Mouse (Mus musculus) MEL (cell line): ENCODE measurements around the gene Gosr1.

Experiments used
- CTCF ChIP-seq, 3 experiments: IDR thresholded peaks in 2 of 3; conservative IDR thresholded peaks in 1 of 3; 2 replicates each; pipeline ENCODE4 v1.5.1; 2011 to 2012; ENCODE audit warnings: low read length in 3 of 3, low read depth in 2 of 3, mild to moderate bottlenecking in 2 of 3, improper control_type of control experiment in 1 of 3, inconsistent platforms in 1 of 3, mixed read lengths in 1 of 3, moderate library complexity in 1 of 3; ENCODE audit not compliant: control insufficient read depth in 1 of 3, insufficient read depth in 1 of 3, poor library complexity in 1 of 3, severe bottlenecking in 1 of 3
- ETS1 ChIP-seq: IDR thresholded peaks from 2 replicates; pipeline ENCODE4 v1.6.1; 2012; ENCODE audit warnings: low read depth, mild to moderate bottlenecking, inconsistent platforms, low read length, improper control_type of control experiment, moderate library complexity
- GATA1 ChIP-seq: IDR thresholded peaks from 2 replicates; pipeline ENCODE4 v1.6.1; 2011; ENCODE audit warnings: low read depth, low read length, improper control_type of control experiment
- KAT2A ChIP-seq: conservative IDR thresholded peaks from 2 replicates; pipeline ENCODE4 v1.6.1; 2012; ENCODE audit warnings: low read depth, low read length, improper control_type of control experiment, inconsistent platforms
- MAFK ChIP-seq: IDR thresholded peaks from 2 replicates; pipeline ENCODE4 v1.6.1; 2011; ENCODE audit warnings: low read depth, mild to moderate bottlenecking, low read length, improper control_type of control experiment, borderline replicate concordance
- POLR2A ChIP-seq, 2 experiments: IDR thresholded peaks; 2 replicates each; pipeline ENCODE4 v1.6.1; 2011 to 2012; ENCODE audit warnings: low read length in 2 of 2, mild to moderate bottlenecking in 2 of 2, control low read depth in 1 of 2, improper control_type of control experiment in 1 of 2, low read depth in 1 of 2, moderate library complexity in 1 of 2; ENCODE audit not compliant: control insufficient read depth in 1 of 2, insufficient read depth in 1 of 2, poor library complexity in 1 of 2
- TBP ChIP-seq: IDR thresholded peaks from 2 replicates; pipeline ENCODE4 v1.8.0; 2011; ENCODE audit warnings: low read depth, low read length, improper control_type of control experiment

DNA sequence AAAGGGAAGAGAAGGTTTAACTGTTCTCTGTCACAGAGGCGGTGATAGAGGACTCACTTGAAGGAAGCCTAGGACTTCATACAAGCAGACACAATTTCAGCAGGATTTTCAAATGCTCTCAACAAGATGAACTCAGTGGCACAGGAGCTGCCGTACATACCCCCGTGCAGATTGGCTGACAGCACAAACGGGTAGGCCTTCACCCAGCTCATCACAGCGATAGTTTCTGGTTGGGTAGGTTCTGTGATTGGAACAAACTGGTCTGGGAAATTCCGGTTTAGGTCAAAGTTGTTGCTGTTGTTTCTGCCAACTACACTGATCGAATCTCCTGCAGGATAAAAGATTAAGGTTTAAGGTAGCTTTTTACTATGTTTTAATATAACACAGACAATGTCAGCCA is 45.2 kb upstream of the Gosr1 start:
- no peak for TF ChIP-seq CTCF (IDR thresholded peaks at IDR 0.05 in 2 of 3, conservative IDR thresholded peaks at IDR 0.05 in 1 of 3; ENCODE audit: control insufficient read depth in 1 of 3, insufficient read depth in 1 of 3, low read depth in 2 of 3, low read length in 3 of 3, poor library complexity in 1 of 3, severe bottlenecking in 1 of 3)
- TF ChIP-seq KAT2A = no peak
- no peak for TF ChIP-seq GATA1
- TF ChIP-seq MAFK = no peak
- TF ChIP-seq TBP = no peak
- no peak for TF ChIP-seq POLR2A (IDR thresholded peaks at IDR 0.05; ENCODE audit: control insufficient read depth in 1 of 2, insufficient read depth in 1 of 2, low read depth in 1 of 2, low read length in 2 of 2, poor library complexity in 1 of 2)
- TF ChIP-seq ETS1 = no peak
